Mouse (Mus musculus) frontal cortex, postnatal 25 days (tissue): ENCODE measurements around the gene Atp11a.

ENCODE experiments used
- DNase-seq, 2 experiments: peaks; one replicate each; pipeline ENCODE4 v3.0.0; 2022; ENCODE audit warnings: low spot score in 2 of 2

Atp11a gene

GRCm38 (mm10) chr8:12872983-12873356, 116.2 kb downstream of the Atp11a start:
- DNase-seq = no peak

GRCm38 (mm10) chr8:12873357-12874046, 116.7 kb downstream of the Atp11a start, which contains the start of gene Mcf2l:
TSS of gene Mcf2l (plus strand) at chr8:12873806.
- DNase-seq = no peak

GRCm38 (mm10) chr8:12874194-12874791, 117.5 kb downstream of the Atp11a start:
- no peak for DNase-seq

- DNase-seq = no peak
Observed at GRCm38 (mm10) chr8:12874971-12875370, 118.2 kb downstream of the Atp11a start.

GRCm38 (mm10) chr8:12877126-12877525, 120.3 kb downstream of the Atp11a start:
- no peak for DNase-seq

GRCm38 (mm10) chr8:12880163-12880562, 123.3 kb downstream of the Atp11a start:
- DNase-seq = no peak

GRCm38 (mm10) chr8:12883051-12884004, 126.5 kb downstream of the Atp11a start:
- no peak for DNase-seq

- DNase-seq = no peak
Observed at GRCm38 (mm10) chr8:12887772-12888435, 131.1 kb downstream of the Atp11a start.

- no peak for DNase-seq
Observed at GRCm38 (mm10) chr8:12889046-12889598, 132.3 kb downstream of the Atp11a start.

- DNase-seq = no peak
Observed at GRCm38 (mm10) chr8:12892882-12893446, 136.2 kb downstream of the Atp11a start.

- DNase-seq = no peak
Observed at GRCm38 (mm10) chr8:12893797-12894578, 137.2 kb downstream of the Atp11a start.

- no peak for DNase-seq
Observed at GRCm38 (mm10) chr8:12894783-12895534, 138.1 kb downstream of the Atp11a start.

GRCm38 (mm10) chr8:12895535-12896150, 138.8 kb downstream of the Atp11a start:
- DNase-seq = no peak

- peak in 1 of 2 experiments; percentile 59 for DNase-seq
Observed at GRCm38 (mm10) chr8:12896494-12897373, 139.9 kb downstream of the Atp11a start.

- DNase-seq = no peak
Observed at GRCm38 (mm10) chr8:12897815-12898214, 141.0 kb downstream of the Atp11a start.

GRCm38 (mm10) chr8:12903790-12904415, 147.1 kb downstream of the Atp11a start:
- no peak for DNase-seq

GRCm38 (mm10) chr8:12905122-12905521, 148.3 kb downstream of the Atp11a start:
- no peak for DNase-seq
